Mouse (Mus musculus): ENCODE measurements around the gene Hmga1. TPM values are rescaled to one million over a fixed set of nuclear protein-coding genes. Genes with fewer than 3 reads are reported as not detected.

Hmga1 gene
- polyA plus RNA-seq, 1 experiment from 2014 or later: 142 TPM

- Histone ChIP-seq H3K4me3 (ENCODE audit: low read depth, low read length) (no peak overlapping the region), H3K27ac (replicated peaks; ENCODE audit: low read depth, low read length) (no peak overlapping the region), H3K4me1 (ENCODE audit: control insufficient read depth, insufficient read depth, low read length) (no peaks in the 10 kb centered on the region), H3K4me2 (ENCODE audit: low read depth, low read length) (no peak overlapping the region), H3K9me3 (ENCODE audit: control insufficient read depth, low read length) (no peaks in the 10 kb centered on the region), H3K36me3 (ENCODE audit: control insufficient read depth, insufficient read depth, low read length) (peaks cover 82% of the 10 kb centered on the region), H3K9ac (ENCODE audit: low read depth, low read length) (no peak overlapping the region; the same call in 1 of the 2 replicates), H3K27me3 (replicated peaks; ENCODE audit: control insufficient read depth, insufficient read depth, low read length) (no peaks in the 10 kb centered on the region)
- 89% methylated on average over 13 of the region's 13 CpGs for WGBS
- ATAC-seq (ENCODE audit: low read depth) (no peak), DNase-seq (ENCODE audit: low spot score) (no peak)
These were observed 27.0 kb downstream of the Hmga1 start for GRCm38 (mm10) chr17:27583185-27583894.

GRCm38 (mm10) chr17:27586661-27587060 is 30.4 kb downstream of the Hmga1 start:
- Histone ChIP-seq H3K9me3 (ENCODE audit: control insufficient read depth, low read length) (no peaks in the 10 kb centered on the region), H3K4me2 (ENCODE audit: low read depth, low read length) (no peak overlapping the region), H3K9ac (ENCODE audit: low read depth, low read length) (no peak overlapping the region), H3K36me3 (ENCODE audit: control insufficient read depth, insufficient read depth, low read length) (peaks cover 70% of the 10 kb centered on the region), H3K4me1 (ENCODE audit: control insufficient read depth, insufficient read depth, low read length) (no peaks in the 10 kb centered on the region), H3K27me3 (replicated peaks; ENCODE audit: control insufficient read depth, insufficient read depth, low read length) (no peaks in the 10 kb centered on the region), H3K4me3 (ENCODE audit: low read depth, low read length) (no peak overlapping the region), H3K27ac (replicated peaks; ENCODE audit: low read depth, low read length) (no peak overlapping the region)
- 72% methylated on average over 9 of the region's 9 CpGs for WGBS
- DNase-seq (ENCODE audit: low spot score) (no peak), ATAC-seq (ENCODE audit: low read depth) (no peak)

- no peak overlapping the region for H3K9ac ChIP-seq (ENCODE audit: low read depth, low read length)
- H3K4me1 ChIP-seq (ENCODE audit: control insufficient read depth, insufficient read depth, low read length): no peaks in the 10 kb centered on the region
- ATAC-seq (ENCODE audit: low read depth): no peak; the same call in 1 of the 2 replicates
- no peaks in the 10 kb centered on the region for H3K9me3 ChIP-seq (ENCODE audit: control insufficient read depth, low read length)
- no peak overlapping the region for H3K27ac ChIP-seq (replicated peaks; ENCODE audit: low read depth, low read length)
- H3K4me3 ChIP-seq (ENCODE audit: low read depth, low read length): no peak overlapping the region
- H3K27me3 ChIP-seq (replicated peaks; ENCODE audit: control insufficient read depth, insufficient read depth, low read length): no peaks in the 10 kb centered on the region
- 66% methylated on average over 12 of the region's 12 CpGs for WGBS
- no peak overlapping the region for H3K4me2 ChIP-seq (ENCODE audit: low read depth, low read length)
- DNase-seq (ENCODE audit: low spot score): peak; percentile 54
- peaks cover 65% of the 10 kb centered on the region for H3K36me3 ChIP-seq (ENCODE audit: control insufficient read depth, insufficient read depth, low read length)
These were observed 31.0 kb downstream of the Hmga1 start for GRCm38 (mm10) chr17:27587252-27587651.

- H3K4me2 ChIP-seq (ENCODE audit: low read depth, low read length): no peak overlapping the region
- H3K9ac ChIP-seq (ENCODE audit: low read depth, low read length): no peak overlapping the region
- H3K4me3 ChIP-seq (ENCODE audit: low read depth, low read length): no peak overlapping the region
- no peaks in the 10 kb centered on the region for H3K9me3 ChIP-seq (ENCODE audit: control insufficient read depth, low read length)
- H3K4me1 ChIP-seq (ENCODE audit: control insufficient read depth, insufficient read depth, low read length): no peaks in the 10 kb centered on the region
- 71% methylated on average over 8 of the region's 8 CpGs for WGBS
- ATAC-seq (ENCODE audit: low read depth) (no peak), DNase-seq (ENCODE audit: low spot score) (no peak)
- peaks cover 63% of the 10 kb centered on the region for H3K36me3 ChIP-seq (ENCODE audit: control insufficient read depth, insufficient read depth, low read length)
- no peak overlapping the region for H3K27ac ChIP-seq (replicated peaks; ENCODE audit: low read depth, low read length)
- no peaks in the 10 kb centered on the region for H3K27me3 ChIP-seq (replicated peaks; ENCODE audit: control insufficient read depth, insufficient read depth, low read length)
These were observed 31.9 kb downstream of the Hmga1 start for GRCm38 (mm10) chr17:27588231-27588630.

GRCm38 (mm10) chr17:27591826-27592564 is 35.7 kb downstream of the Hmga1 start:
- peaks cover 69% of the 10 kb centered on the region for H3K36me3 ChIP-seq (ENCODE audit: control insufficient read depth, insufficient read depth, low read length)
- peak overlapping the region; percentile 8; the same call in 1 of the 2 replicates for H3K27ac ChIP-seq (replicated peaks; ENCODE audit: low read depth, low read length)
- no peaks in the 10 kb centered on the region for H3K4me1 ChIP-seq (ENCODE audit: control insufficient read depth, insufficient read depth, low read length)
- no peaks in the 10 kb centered on the region for H3K9me3 ChIP-seq (ENCODE audit: control insufficient read depth, low read length)
- ATAC-seq (ENCODE audit: low read depth): no peak
- no peak overlapping the region; the same call in 1 of the 2 replicates for H3K9ac ChIP-seq (ENCODE audit: low read depth, low read length)
- 87% methylated on average over 12 of the region's 12 CpGs for WGBS
- no peak overlapping the region for H3K4me3 ChIP-seq (ENCODE audit: low read depth, low read length)
- no peak overlapping the region for H3K4me2 ChIP-seq (ENCODE audit: low read depth, low read length)
- DNase-seq (ENCODE audit: low spot score): no peak
- no peaks in the 10 kb centered on the region for H3K27me3 ChIP-seq (replicated peaks; ENCODE audit: control insufficient read depth, insufficient read depth, low read length)

- Histone ChIP-seq H3K27me3 (replicated peaks; ENCODE audit: control insufficient read depth, insufficient read depth, low read length) (no peaks in the 10 kb centered on the region), H3K4me2 (ENCODE audit: low read depth, low read length) (no peak overlapping the region), H3K4me3 (ENCODE audit: low read depth, low read length) (no peak overlapping the region), H3K27ac (replicated peaks; ENCODE audit: low read depth, low read length) (no peak overlapping the region), H3K9me3 (ENCODE audit: control insufficient read depth, low read length) (no peaks in the 10 kb centered on the region), H3K9ac (ENCODE audit: low read depth, low read length) (no peak overlapping the region), H3K36me3 (ENCODE audit: control insufficient read depth, insufficient read depth, low read length) (peaks cover 67% of the 10 kb centered on the region), H3K4me1 (ENCODE audit: control insufficient read depth, insufficient read depth, low read length) (no peaks in the 10 kb centered on the region)
- ATAC-seq (ENCODE audit: low read depth) (no peak), DNase-seq (ENCODE audit: low spot score) (no peak)
- WGBS: 94% methylated on average over 7 of the region's 7 CpGs
These were observed 36.2 kb downstream of the Hmga1 start for GRCm38 (mm10) chr17:27592565-27592910.

GRCm38 (mm10) chr17:27595659-27596375 is 39.5 kb downstream of the Hmga1 start:
- Histone ChIP-seq H3K4me2 (ENCODE audit: low read depth, low read length) (no peak overlapping the region), H3K27me3 (replicated peaks; ENCODE audit: control insufficient read depth, insufficient read depth, low read length) (no peaks in the 10 kb centered on the region), H3K4me1 (ENCODE audit: control insufficient read depth, insufficient read depth, low read length) (no peaks in the 10 kb centered on the region), H3K27ac (replicated peaks; ENCODE audit: low read depth, low read length) (no peak overlapping the region), H3K36me3 (ENCODE audit: control insufficient read depth, insufficient read depth, low read length) (peaks cover 46% of the 10 kb centered on the region), H3K4me3 (ENCODE audit: low read depth, low read length) (no peak overlapping the region), H3K9me3 (ENCODE audit: control insufficient read depth, low read length) (no peaks in the 10 kb centered on the region), H3K9ac (ENCODE audit: low read depth, low read length) (no peak overlapping the region)
- 83% methylated on average over 15 of the region's 15 CpGs for WGBS
- ATAC-seq (ENCODE audit: low read depth): no peak
- DNase-seq (ENCODE audit: low spot score): no peak

GRCm38 (mm10) chr17:27596376-27597190 is 40.3 kb downstream of the Hmga1 start:
- Histone ChIP-seq H3K4me2 (ENCODE audit: low read depth, low read length) (no peak overlapping the region), H3K27ac (replicated peaks; ENCODE audit: low read depth, low read length) (no peak overlapping the region), H3K4me3 (ENCODE audit: low read depth, low read length) (no peak overlapping the region), H3K27me3 (replicated peaks; ENCODE audit: control insufficient read depth, insufficient read depth, low read length) (no peaks in the 10 kb centered on the region), H3K9ac (ENCODE audit: low read depth, low read length) (no peak overlapping the region), H3K4me1 (ENCODE audit: control insufficient read depth, insufficient read depth, low read length) (no peaks in the 10 kb centered on the region), H3K9me3 (ENCODE audit: control insufficient read depth, low read length) (no peaks in the 10 kb centered on the region), H3K36me3 (ENCODE audit: control insufficient read depth, insufficient read depth, low read length) (peaks cover 40% of the 10 kb centered on the region)
- WGBS: 72% methylated on average over 21 of the region's 21 CpGs
- DNase-seq (ENCODE audit: low spot score) (no peak), ATAC-seq (ENCODE audit: low read depth) (peak; percentile 72; the same call in 1 of the 2 replicates)

All from embryonic facial prominence, embryonic 14.5 days (tissue).